ENCODE assay signal across 8 mouse cellular contexts in the genomic region with DNA sequence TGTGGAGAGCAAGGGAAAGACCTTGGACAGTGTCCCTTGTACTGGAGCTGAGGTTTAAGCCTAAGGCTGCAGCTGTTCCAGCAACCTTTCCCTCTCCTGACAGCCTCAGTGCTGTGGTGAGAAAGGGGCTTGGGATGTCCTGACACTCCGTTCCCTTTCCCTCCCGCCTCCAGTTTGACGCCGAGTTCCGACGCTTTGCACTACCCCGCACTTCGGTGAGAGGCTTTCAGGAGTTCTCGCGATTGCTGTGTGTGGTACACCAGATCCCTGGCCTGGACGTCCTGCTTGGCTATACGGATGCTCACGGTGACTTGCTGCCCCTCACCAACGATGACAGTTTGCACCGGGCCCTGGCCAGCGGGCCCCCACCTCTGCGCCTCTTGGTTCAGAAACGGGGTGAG. TPM values are rescaled to one million over a fixed set of nuclear protein-coding genes. Genes with fewer than 3 reads are reported as not detected.
A peak's percentile ranks its signal among the peaks of the same experiment; 100 is the strongest.
DNase-seq lines count a peak whose midpoint lies in the region; ATAC-seq and TF ChIP-seq lines count a peak whose summit lies in the region.

No protein-coding gene starts in this region.

- 47% methylated on average over 18 of the region's 18 CpGs for WGBS in intestine, embryonic 16.5 days
- WGBS in olfactory bulb, adult 2 months: 27% methylated on average over 18 of the region's 18 CpGs

- no peak for DNase-seq in gastrocnemius, adult 2 months
- DNase-seq in gastrocnemius, postnatal 4 days (ENCODE audit: low spot score in 2 of 2): no peak
- peak; percentile 23 for DNase-seq in 3T3-L1 (ENCODE audit: low read depth, low spot score)
- DNase-seq in embryo, embryonic 10.5 days (ENCODE audit: low spot score): peak; percentile 10
- no peak for DNase-seq in adrenal gland, postnatal 36 days
- DNase-seq in layer of hippocampus, postnatal 10 days (ENCODE audit: low spot score in 2 of 2): no peak

- no peaks in the 10 kb centered on the region for H3K9me3 ChIP-seq in intestine, embryonic 16.5 days (ENCODE audit: control insufficient read depth, low read length)

- no peak for TF ChIP-seq POLR2A in olfactory bulb, adult 2 months (IDR thresholded peaks at IDR 0.05; ENCODE audit: insufficient read depth, low read depth, low read length)

- 0 out of 2 replicates have a peak, but pooled peaks cover 4% of the 10 kb centered on the region for H3K36me3 ChIP-seq in intestine, embryonic 16.5 days (ENCODE audit: control insufficient read depth, insufficient read depth, low read length)

- peak overlapping the region; percentile 95 for H3K4me2 ChIP-seq in intestine, embryonic 16.5 days (ENCODE audit: low read depth, low read length)

- TF ChIP-seq CTCF in gastrocnemius, adult 2 months (IDR thresholded peaks at IDR 0.05): no peak
- TF ChIP-seq CTCF in olfactory bulb, adult 2 months (IDR thresholded peaks at IDR 0.05; ENCODE audit: insufficient read depth, low read depth, low read length): no peak

- H3K4me3 ChIP-seq in gastrocnemius, adult 2 months: peak overlapping the region; percentile 87
- H3K4me3 ChIP-seq in intestine, embryonic 16.5 days (ENCODE audit: low read length): peak overlapping the region; percentile 71
- peak overlapping the region; percentile 92 for H3K4me3 ChIP-seq in olfactory bulb, adult 2 months (ENCODE audit: insufficient read depth, low read depth, low read length)

- peaks cover 15% of the 10 kb centered on the region for H3K4me1 ChIP-seq in intestine, embryonic 16.5 days (ENCODE audit: control insufficient read depth, insufficient read depth, low read length)
- peaks cover 24% of the 10 kb centered on the region for H3K4me1 ChIP-seq in olfactory bulb, adult 2 months (ENCODE audit: control insufficient read depth, insufficient read depth, low read length)

- H3K27me3 ChIP-seq in intestine, embryonic 16.5 days (replicated peaks; ENCODE audit: control insufficient read depth, insufficient read depth, low read length): no peaks in the 10 kb centered on the region

- intact Hi-C loops in gastrocnemius, adult 2 months (cut with DNase I): no loop called here

- ATAC-seq in intestine, embryonic 16.5 days: peak; percentile 10; the same call in 1 of the 2 replicates

- peak overlapping the region; percentile 95 for H3K27ac ChIP-seq in gastrocnemius, adult 2 months
- H3K27ac ChIP-seq in intestine, embryonic 16.5 days (ENCODE audit: low read length): peak overlapping the region; percentile 57
- peak overlapping the region; percentile 50 for H3K27ac ChIP-seq in olfactory bulb, adult 2 months (ENCODE audit: insufficient read depth, low read depth, low read length)

- H3K9ac ChIP-seq in intestine, embryonic 16.5 days (ENCODE audit: low read depth, low read length): peak overlapping the region; percentile 59

RNA-seq across cellular contexts. Expression of a gene that starts 1.1 kb away (rescaled TPM):
- total RNA-seq in gastrocnemius, adult 2 months (2021): 1 to 10 TPM; 5.0 to 6.0 TPM
- 1 to 10 TPM; 7.4 to 7.5 TPM for total RNA-seq in gastrocnemius, postnatal 4 days (2021)
- 12.0 and 12.6 TPM in 2 replicates for polyA plus RNA-seq in intestine, embryonic 16.5 days (2015; fragmentation: Nextera tagmentation; extraction: Ambion mirVana)
- polyA plus RNA-seq in olfactory bulb, adult 2 months (2012; ENCODE audit: insufficient read depth, insufficient read length, low replicate concordance, missing spikeins): not detected in 2 replicates
- total RNA-seq in adrenal gland, postnatal 36 days (2021): 10 to 100 TPM; 10.7 to 14.0 TPM
- 10 to 100 TPM; 38.6 to 39.7 TPM for total RNA-seq in layer of hippocampus, postnatal 10 days (2021)

RNA-seq across cellular contexts. Expression of a gene that starts 1.1 kb away (rescaled TPM):
- total RNA-seq in gastrocnemius, adult 2 months (2021): 1 to 10 TPM; 4.2 to 5.3 TPM
- 10 to 100 TPM; 23.1 to 24.0 TPM for total RNA-seq in gastrocnemius, postnatal 4 days (2021)
- polyA plus RNA-seq in intestine, embryonic 16.5 days (2015; fragmentation: Nextera tagmentation; extraction: Ambion mirVana): 53.0 and 55.0 TPM in 2 replicates
- not detected in 2 replicates for polyA plus RNA-seq in olfactory bulb, adult 2 months (2012; ENCODE audit: insufficient read depth, insufficient read length, low replicate concordance, missing spikeins)
- total RNA-seq in adrenal gland, postnatal 36 days (2021): 10 to 100 TPM; 24.9 to 26.3 TPM
- 10 to 100 TPM; 45.4 to 49.4 TPM for total RNA-seq in layer of hippocampus, postnatal 10 days (2021)

RNA-seq across cellular contexts. Expression of a gene that starts 5.5 kb away (rescaled TPM):
- total RNA-seq in gastrocnemius, adult 2 months (2021): not detected
- total RNA-seq in gastrocnemius, postnatal 4 days (2021): not detected
- not detected in 2 replicates for polyA plus RNA-seq in intestine, embryonic 16.5 days (2015; fragmentation: Nextera tagmentation; extraction: Ambion mirVana)
- polyA plus RNA-seq in olfactory bulb, adult 2 months (2012; ENCODE audit: insufficient read depth, insufficient read length, low replicate concordance, missing spikeins): not detected in 2 replicates
- not detected for total RNA-seq in adrenal gland, postnatal 36 days (2021)
- not detected for total RNA-seq in layer of hippocampus, postnatal 10 days (2021)

RNA-seq across cellular contexts. Expression of a gene that starts 6.0 kb away (rescaled TPM):
- under 1 TPM; 0.47 to 0.69 TPM for total RNA-seq in gastrocnemius, adult 2 months (2021)
- 1 to 10 TPM; 4.4 to 5.1 TPM for total RNA-seq in gastrocnemius, postnatal 4 days (2021)
- 11.2 and 13.6 TPM in 2 replicates for polyA plus RNA-seq in intestine, embryonic 16.5 days (2015; fragmentation: Nextera tagmentation; extraction: Ambion mirVana)
- not detected in 2 replicates for polyA plus RNA-seq in olfactory bulb, adult 2 months (2012; ENCODE audit: insufficient read depth, insufficient read length, low replicate concordance, missing spikeins)
- total RNA-seq in adrenal gland, postnatal 36 days (2021): 1 to 10 TPM; 4.5 to 4.9 TPM
- 10 to 100 TPM; 11.3 to 13.2 TPM for total RNA-seq in layer of hippocampus, postnatal 10 days (2021)

RNA-seq across cellular contexts. Expression of a gene that starts 15.9 kb away (rescaled TPM):
- total RNA-seq in gastrocnemius, adult 2 months (2021): under 1 TPM in 1 of 2 experiments, not detected in 1; 0.17 TPM
- under 1 TPM; 0.26 to 0.74 TPM for total RNA-seq in gastrocnemius, postnatal 4 days (2021)
- 0.64 and 0.79 TPM in 2 replicates for polyA plus RNA-seq in intestine, embryonic 16.5 days (2015; fragmentation: Nextera tagmentation; extraction: Ambion mirVana)
- 218 TPM in 1 of 2 replicates, not detected in the other for polyA plus RNA-seq in olfactory bulb, adult 2 months (2012; ENCODE audit: insufficient read depth, insufficient read length, low replicate concordance, missing spikeins)
- total RNA-seq in adrenal gland, postnatal 36 days (2021): 1 to 10 TPM; 1.2 to 1.4 TPM
- total RNA-seq in layer of hippocampus, postnatal 10 days (2021): 10 to 100 TPM; 48.6 to 52.4 TPM

Comparison
In these comparisons a context has a peak if more than half of its experiments do, and no peak if none do; other contexts are left out.
1. DNase-seq: peak in 3T3-L1 (single experiment) and embryo, embryonic 10.5 days (single experiment); none in gastrocnemius, adult 2 months (single experiment), gastrocnemius, postnatal 4 days (0 of 2), adrenal gland, postnatal 36 days (0 of 2) and layer of hippocampus, postnatal 10 days (0 of 2).
2. Peak in every context shown above with its lines, with median percentiles within 50 percentile points of each other: H3K27ac ChIP-seq and H3K4me3 ChIP-seq.